Mouse (Mus musculus): ENCODE results near the gene Lima1. TPM values are rescaled to one million over a fixed set of nuclear protein-coding genes. Genes with fewer than 3 reads are reported as not detected.

Lima1 gene
- total RNA-seq (2023; ENCODE audit: inconsistent age): 0.83 to 1.9 TPM (median 1.7 TPM) in 4 replicates

DNA sequence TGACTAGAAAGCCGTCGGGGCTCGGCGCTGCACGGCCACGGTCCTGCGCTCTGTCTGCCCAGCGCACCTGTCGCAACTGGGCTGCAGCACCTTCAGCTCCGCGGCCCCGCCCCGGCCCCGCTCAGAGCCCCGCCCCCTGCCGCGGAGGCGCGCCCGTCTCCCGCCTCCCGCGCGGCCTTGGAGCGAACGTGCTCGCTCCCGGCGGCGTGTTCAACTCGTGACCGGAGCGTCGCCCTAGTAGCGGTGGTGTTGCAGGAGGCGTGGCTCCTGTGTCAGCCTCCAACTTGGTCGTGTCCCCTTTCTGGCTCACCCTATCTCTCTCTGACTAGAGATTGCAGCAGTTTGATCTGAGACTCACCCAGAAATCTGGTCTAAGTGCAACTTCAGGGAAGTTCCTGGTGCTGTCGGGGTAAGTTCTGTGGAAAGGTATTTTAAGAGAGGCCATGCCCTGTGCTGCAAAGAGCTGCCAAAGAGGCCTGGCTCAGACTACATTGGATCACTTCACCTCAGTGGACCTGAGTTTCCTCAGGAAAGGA lies at the start of gene Lima1:
Lima1 (minus strand) TSS at position 123 of the 536 bp plus-strand sequence.

DNA sequence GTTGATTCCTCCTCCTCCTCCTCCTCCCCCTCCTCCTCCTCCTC lies 102.6 kb downstream of the Lima1 start, which contains the start of gene Cers5:
Cers5 (minus strand) TSS at position 5 of the 44 bp plus-strand sequence.

Other genes with a start within 250 kb of the Lima1 start
- 7.3 to 11.3 TPM (median 9.6 TPM) in 4 replicates for gene Racgap1, start 223.8 kb downstream of the Lima1 start, total RNA-seq (2023; ENCODE audit: inconsistent age)
- gene Asic1, start 205.1 kb downstream of the Lima1 start, total RNA-seq (2023; ENCODE audit: inconsistent age): 0.42 to 0.60 TPM (median 0.51 TPM) in 4 replicates
- 55.6 to 74.4 TPM (median 65.8 TPM) in 4 replicates for gene Smarcd1, start 173.3 kb downstream of the Lima1 start, total RNA-seq (2023; ENCODE audit: inconsistent age)
- 4.0 to 8.8 TPM (median 5.3 TPM) in 4 replicates for gene Gm17349, start 170.0 kb downstream of the Lima1 start, total RNA-seq (2023; ENCODE audit: inconsistent age)
- gene Gpd1, start 157.9 kb downstream of the Lima1 start, total RNA-seq (2023; ENCODE audit: inconsistent age): 0.22 to 1.3 TPM (median 0.44 TPM) in 4 replicates
- gene Cox14, start 149.8 kb downstream of the Lima1 start, total RNA-seq (2023; ENCODE audit: inconsistent age): 42.7 to 52.1 TPM (median 49.8 TPM) in 4 replicates
- gene Cers5, start 102.6 kb downstream of the Lima1 start, total RNA-seq (2023; ENCODE audit: inconsistent age): 45.6 to 59.0 TPM (median 49.2 TPM) in 4 replicates
- not detected in 4 replicates for gene Fam186a, start 91.6 kb upstream of the Lima1 start, total RNA-seq (2023; ENCODE audit: inconsistent age)
- gene Larp4, start 94.6 kb upstream of the Lima1 start, total RNA-seq (2023; ENCODE audit: inconsistent age): 83.1 to 87.0 TPM (median 85.4 TPM) in 4 replicates
- gene Dip2b, start 163.2 kb upstream of the Lima1 start, total RNA-seq (2023; ENCODE audit: inconsistent age): 77.9 to 85.7 TPM (median 83.7 TPM) in 4 replicates

Measured in B cell, adult (primary cell).